Mouse (Mus musculus): ENCODE measurements at regions not wholly inside any gene's neighbourhood (a gene's known extent, or its start where the extent isn't known, plus 50 kb on each side); places are given as distances from the start of the nearest gene placed in this dataset.

- no peak for DNase-seq (ENCODE audit: low spot score in 2 of 2)
These were observed 487.9 kb upstream of the Adam24 start for GRCm38 (mm10) chr8:40186715-40187583.

- DNase-seq (ENCODE audit: low spot score in 2 of 2): peak; percentile 36 to 72
These were observed 487.3 kb upstream of the Adam24 start for GRCm38 (mm10) chr8:40187584-40187934.

GRCm38 (mm10) chr8:40192266-40192665 lies 482.6 kb upstream of the Adam24 start:
- no peak for DNase-seq (ENCODE audit: low spot score in 2 of 2)

- no peak for DNase-seq (ENCODE audit: low spot score in 2 of 2)
These were observed 481.7 kb upstream of the Adam24 start for GRCm38 (mm10) chr8:40193148-40193547.

GRCm38 (mm10) chr8:40210871-40211270 lies 464.0 kb upstream of the Adam24 start:
- DNase-seq (ENCODE audit: low spot score in 2 of 2): peak; percentile 20 to 26

GRCm38 (mm10) chr8:40223521-40223920 lies 451.4 kb upstream of the Adam24 start:
- DNase-seq (ENCODE audit: low spot score in 2 of 2): no peak

- no peak for DNase-seq (ENCODE audit: low spot score in 2 of 2)
These were observed 447.6 kb upstream of the Adam24 start for GRCm38 (mm10) chr8:40227262-40227661.

All from right cerebral cortex, adult 2 months (tissue).